Mouse (Mus musculus): ENCODE results near the gene Galnt18.
A peak's percentile ranks its signal among the peaks of the same experiment; 100 is the strongest.

Galnt18 gene

GRCm38 (mm10) chr7:111711045-111711808 is 68.5 kb downstream of the Galnt18 start:
- DNase-seq, result no peak

- DNase-seq, result no peak
Measured at GRCm38 (mm10) chr7:111710311-111710710, 69.5 kb downstream of the Galnt18 start.

- DNase-seq, result no peak
Measured at GRCm38 (mm10) chr7:111708563-111708962, 71.2 kb downstream of the Galnt18 start.

GRCm38 (mm10) chr7:111702961-111703360 is 76.8 kb downstream of the Galnt18 start:
- DNase-seq, result no peak

GRCm38 (mm10) chr7:111701788-111702187 is 78.0 kb downstream of the Galnt18 start:
- DNase-seq, result no peak

- DNase-seq, result no peak
Measured at GRCm38 (mm10) chr7:111699446-111699845, 80.3 kb downstream of the Galnt18 start.

- DNase-seq, result no peak
Measured at GRCm38 (mm10) chr7:111696226-111696625, 83.6 kb downstream of the Galnt18 start.

- DNase-seq, result peak; percentile 58
Measured at GRCm38 (mm10) chr7:111694312-111694711, 85.5 kb downstream of the Galnt18 start.

- peak; percentile 67 for DNase-seq
Measured at GRCm38 (mm10) chr7:111692641-111693261, 87.0 kb downstream of the Galnt18 start.

- DNase-seq, result no peak
Measured at GRCm38 (mm10) chr7:111680108-111680507, 99.7 kb downstream of the Galnt18 start.

- DNase-seq, result no peak
Measured at GRCm38 (mm10) chr7:111676483-111676882, 103.3 kb downstream of the Galnt18 start.

GRCm38 (mm10) chr7:111672467-111672866 is 107.3 kb downstream of the Galnt18 start:
- DNase-seq, result no peak

GRCm38 (mm10) chr7:111663139-111664073 is 116.4 kb downstream of the Galnt18 start:
- peak; percentile 25 for DNase-seq

GRCm38 (mm10) chr7:111658579-111658978 is 121.2 kb downstream of the Galnt18 start:
- no peak for DNase-seq

GRCm38 (mm10) chr7:111655002-111655401 is 124.8 kb downstream of the Galnt18 start:
- no peak for DNase-seq

GRCm38 (mm10) chr7:111654526-111654925 is 125.3 kb downstream of the Galnt18 start:
- DNase-seq, result no peak

- no peak for DNase-seq
Measured at GRCm38 (mm10) chr7:111644362-111644761, 135.4 kb downstream of the Galnt18 start.

GRCm38 (mm10) chr7:111638899-111639298 is 140.9 kb downstream of the Galnt18 start:
- DNase-seq, result no peak

- DNase-seq, result no peak
Measured at GRCm38 (mm10) chr7:111638465-111638864, 141.3 kb downstream of the Galnt18 start.

GRCm38 (mm10) chr7:111637866-111638448 is 141.8 kb downstream of the Galnt18 start:
- DNase-seq, result no peak

- DNase-seq, result no peak
Measured at GRCm38 (mm10) chr7:111636503-111636902, 143.3 kb downstream of the Galnt18 start.

GRCm38 (mm10) chr7:111631265-111631664 is 148.5 kb downstream of the Galnt18 start:
- DNase-seq, result no peak

- DNase-seq, result no peak
Measured at GRCm38 (mm10) chr7:111626232-111626631, 153.5 kb downstream of the Galnt18 start.

Measured in lung, postnatal 14 days (tissue).